Mouse (Mus musculus) liver, embryonic 11.5 days (tissue): Measurements from ENCODE around the gene Slc22a16. TPM values are rescaled to one million over a fixed set of nuclear protein-coding genes. Genes with fewer than 3 reads are reported as not detected.

Source experiments
- ATAC-seq: fragments of 200-750 bp; cut with Nextera tagmentation; replicated peaks from 2 replicates; pipeline ENCODE4 v1.8.0; 2017; ENCODE audit warnings: moderate number of reproducible peaks, mild to moderate bottlenecking, moderate TSS enrichment, moderate library complexity; ENCODE audit not compliant: low FRiP score
- DNase-seq: peaks from one replicate; pipeline ENCODE4 v3.0.0-alpha.2; 2017; ENCODE audit warnings: low spot score
- H3K27ac ChIP-seq: fragments of 300-500 bp; sonication (generic); 2 replicates; pipeline ENCODE4 v1.5.1; 2014; ENCODE audit warnings: mild to moderate bottlenecking, low read depth, low read length, control low read depth
- H3K27me3 ChIP-seq: fragments of 300-500 bp; sonication (generic); replicated peaks from 2 replicates; pipeline ENCODE4 v1.6.1; 2014; ENCODE audit warnings: low read length, mixed read lengths; ENCODE audit not compliant: control insufficient read depth, insufficient read depth
- H3K36me3 ChIP-seq: fragments of 300-500 bp; sonication (generic); 2 replicates; pipeline ENCODE4 v1.6.1; 2014; ENCODE audit warnings: mild to moderate bottlenecking, low read length, moderate library complexity, mixed read lengths; ENCODE audit not compliant: control insufficient read depth, insufficient read depth
- H3K4me1 ChIP-seq: fragments of 300-500 bp; sonication (generic); replicated peaks from 2 replicates; pipeline ENCODE4 v1.6.1; 2014; ENCODE audit warnings: low read length, mixed read lengths; ENCODE audit not compliant: control insufficient read depth, insufficient read depth
- H3K4me2 ChIP-seq: fragments of 300-500 bp; sonication (generic); 2 replicates; pipeline ENCODE4 v1.6.1; 2014; ENCODE audit warnings: mild to moderate bottlenecking, control low read depth, moderate library complexity
- H3K4me3 ChIP-seq: fragments of 300-500 bp; sonication (generic); 2 replicates; pipeline ENCODE4 v1.5.1; 2014; ENCODE audit warnings: low read depth, low read length, control low read depth
- H3K9ac ChIP-seq: fragments of 300-500 bp; sonication (generic); 2 replicates; pipeline ENCODE4 v1.6.1; 2014; ENCODE audit warnings: low read depth, low read length, control low read depth
- H3K9me3 ChIP-seq: fragments of 300-500 bp; sonication (generic); 2 replicates; pipeline ENCODE4 v1.6.1; 2016; ENCODE audit warnings: low read length, inconsistent platforms, mixed read lengths; ENCODE audit not compliant: control insufficient read depth
- WGBS: fragments of 180-500 bp; shearing (Covaris S2); extraction: QIAGEN DNeasy Blood & Tissue Kit; methylation state at CpG from one replicate; pipeline ENCODE4 v1.1.7; 2014; 5-methylcytosine and 5-hydroxymethylcytosine counted together
- polyA plus RNA-seq: library from polyadenylated mRNA; unstranded; fragments of >200 nt; fragmentation: Nextera tagmentation; extraction: Ambion mirVana; gene quantifications from 2 replicates; pipeline ENCODE4 v1.2.1, GENCODE M21; 2014

Gene Slc22a16
- not detected in 2 replicates for polyA plus RNA-seq

DNA sequence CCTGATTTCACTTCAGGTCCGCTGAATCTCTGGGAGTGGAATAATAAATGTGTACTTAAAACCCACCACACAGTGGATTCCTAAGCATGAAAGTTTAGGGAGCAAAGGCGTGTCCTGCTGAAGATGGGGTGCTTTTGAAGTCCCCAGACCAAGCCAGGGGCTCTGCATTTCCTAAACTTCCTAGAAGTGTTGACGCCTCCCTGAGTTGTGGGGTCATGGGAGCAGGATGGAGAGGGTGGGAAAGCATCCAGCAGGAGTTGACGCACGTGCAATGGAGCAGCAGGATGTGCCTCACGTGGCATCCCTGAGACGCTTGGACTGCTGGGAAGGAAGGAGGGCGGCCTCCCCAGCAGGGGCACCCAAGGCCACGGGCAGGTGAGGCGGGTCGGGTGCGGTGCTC, at the start of gene Slc22a16:
Gene Slc22a16 (plus strand): TSS at position 301 of the 400 bp plus-strand sequence.
- WGBS, result 91% methylated on average over 12 of the region's 12 CpGs
- no peaks in the 10 kb centered on the region for H3K36me3 ChIP-seq
- ATAC-seq (no peak), DNase-seq (no peak)
- no peaks in the 10 kb centered on the region for H3K4me1 ChIP-seq
- H3K4me3 ChIP-seq, result no peak within 1 kb of the TSS
- H3K27ac ChIP-seq, result no peak within 1 kb of the TSS
- H3K9me3 ChIP-seq, result no peaks in the 10 kb centered on the region
- no peaks in the 10 kb centered on the region for H3K27me3 ChIP-seq
- no peak within 1 kb of the TSS for H3K4me2 ChIP-seq
- no peak within 1 kb of the TSS for H3K9ac ChIP-seq

GRCm38 (mm10) chr10:40521579-40521978, 48.6 kb upstream of the Slc22a16 start:
- Histone ChIP-seq H3K4me3 (no peak overlapping the region), H3K36me3 (no peaks in the 10 kb centered on the region), H3K4me2 (no peak overlapping the region), H3K27me3 (no peaks in the 10 kb centered on the region), H3K9me3 (no peaks in the 10 kb centered on the region), H3K4me1 (peaks cover 7% of the 10 kb centered on the region), H3K27ac (no peak overlapping the region), H3K9ac (no peak overlapping the region)
- no peak for DNase-seq
- no peak for ATAC-seq
- 53% methylated on average over 12 of the region's 12 CpGs for WGBS

GRCm38 (mm10) chr10:40523312-40523975, 46.7 kb upstream of the Slc22a16 start:
- no peak for DNase-seq
- 76% methylated on average over 7 of the region's 7 CpGs for WGBS
- no peak overlapping the region for H3K4me2 ChIP-seq
- no peaks in the 10 kb centered on the region for H3K9me3 ChIP-seq
- H3K4me3 ChIP-seq, result no peak overlapping the region
- H3K27ac ChIP-seq, result no peak overlapping the region
- H3K4me1 ChIP-seq, result peaks cover 14% of the 10 kb centered on the region
- ATAC-seq, result no peak
- no peaks in the 10 kb centered on the region for H3K36me3 ChIP-seq
- H3K27me3 ChIP-seq, result no peaks in the 10 kb centered on the region
- no peak overlapping the region for H3K9ac ChIP-seq

GRCm38 (mm10) chr10:40524032-40524806, 45.9 kb upstream of the Slc22a16 start:
- H3K9me3 ChIP-seq, result no peaks in the 10 kb centered on the region
- H3K27ac ChIP-seq, result no peak overlapping the region
- H3K4me3 ChIP-seq, result no peak overlapping the region
- H3K36me3 ChIP-seq, result no peaks in the 10 kb centered on the region
- H3K4me1 ChIP-seq, result peaks cover 18% of the 10 kb centered on the region
- no peak overlapping the region for H3K9ac ChIP-seq
- DNase-seq, result no peak
- WGBS, result 75% methylated on average over 9 of the region's 9 CpGs
- H3K27me3 ChIP-seq, result no peaks in the 10 kb centered on the region
- ATAC-seq, result no peak
- no peak overlapping the region for H3K4me2 ChIP-seq

DNA sequence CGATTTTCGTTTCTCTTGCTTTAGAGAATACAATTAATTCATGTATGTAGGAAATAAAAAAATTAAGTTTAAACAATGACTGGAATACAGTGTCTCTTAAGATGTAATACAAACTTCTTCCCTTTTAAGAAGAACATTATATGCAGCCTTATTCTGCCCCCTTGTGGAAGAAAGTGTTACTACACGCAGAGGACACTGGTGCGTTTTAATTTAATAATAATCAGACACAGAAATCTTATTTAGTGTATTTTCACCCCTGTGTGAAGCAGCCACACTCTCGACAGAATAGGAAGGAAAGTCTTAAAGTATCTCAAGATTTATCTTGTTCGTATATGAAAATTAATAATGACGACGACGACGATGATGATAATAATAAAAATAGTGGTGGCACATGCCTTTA, 45.1 kb upstream of the Slc22a16 start:
- WGBS, result 26% methylated on average over 10 of the region's 10 CpGs
- Histone ChIP-seq H3K4me1 (peaks cover 18% of the 10 kb centered on the region), H3K36me3 (no peaks in the 10 kb centered on the region), H3K27me3 (no peaks in the 10 kb centered on the region), H3K9ac (no peak overlapping the region), H3K9me3 (no peaks in the 10 kb centered on the region), H3K27ac (no peak overlapping the region), H3K4me3 (no peak overlapping the region), H3K4me2 (no peak overlapping the region)
- ATAC-seq (no peak), DNase-seq (no peak)

DNA sequence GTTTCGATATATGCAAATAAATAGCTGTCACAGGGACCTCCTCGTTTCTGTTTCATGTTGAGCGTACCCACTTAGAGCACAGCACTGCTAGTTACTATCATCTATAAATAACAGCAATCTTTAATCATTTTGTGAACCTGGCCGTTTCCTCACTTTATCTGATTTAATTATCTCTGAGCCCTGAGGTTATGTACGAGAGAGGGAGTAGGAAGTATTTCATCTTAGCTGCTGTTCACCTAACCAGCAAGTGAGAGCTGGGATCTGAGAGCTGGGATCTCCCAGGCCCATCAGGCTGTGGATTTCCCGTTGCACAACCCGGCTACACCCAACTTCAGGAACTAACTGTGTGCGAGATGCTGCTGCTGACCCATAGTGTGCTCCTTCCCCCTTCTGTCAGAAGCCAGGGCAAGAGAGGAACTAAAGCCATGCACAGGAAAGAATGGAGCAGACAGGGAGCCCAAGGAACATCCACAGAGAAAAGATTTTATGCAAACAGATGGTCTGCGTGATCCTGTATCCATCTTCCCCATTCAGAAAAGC, 44.5 kb upstream of the Slc22a16 start:
- no peak overlapping the region for H3K4me2 ChIP-seq
- peaks cover 18% of the 10 kb centered on the region for H3K4me1 ChIP-seq
- no peak overlapping the region for H3K4me3 ChIP-seq
- WGBS, result 33% methylated on average over 9 of the region's 9 CpGs
- H3K9me3 ChIP-seq, result no peaks in the 10 kb centered on the region
- ATAC-seq (no peak), DNase-seq (no peak)
- H3K9ac ChIP-seq, result 0 out of 2 replicates have a peak overlapping the region, but pooled peaks have one; percentile 26
- no peaks in the 10 kb centered on the region for H3K36me3 ChIP-seq
- H3K27ac ChIP-seq, result no peak overlapping the region
- H3K27me3 ChIP-seq, result no peaks in the 10 kb centered on the region

DNA sequence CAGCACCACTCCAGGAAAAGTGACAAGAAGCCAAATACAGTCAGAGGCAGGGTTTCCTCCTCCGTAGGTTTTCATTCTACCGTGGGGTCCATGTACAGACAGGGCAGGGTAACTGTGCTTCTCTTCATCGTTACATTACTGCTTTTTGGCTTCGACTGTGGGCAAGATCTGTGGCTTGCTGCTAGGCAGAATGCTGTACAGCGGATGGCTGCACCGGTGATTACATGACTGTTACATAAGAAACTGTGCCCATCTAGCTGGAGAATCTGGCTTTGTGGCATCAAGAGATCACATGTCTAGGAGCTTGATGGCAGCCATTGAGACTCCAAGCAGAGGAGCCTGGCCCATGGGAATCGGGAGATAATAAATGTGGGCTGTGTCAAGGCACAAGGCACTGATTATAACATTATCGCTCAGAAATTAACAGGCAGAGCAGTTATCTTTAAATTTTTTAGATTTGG, 43.8 kb upstream of the Slc22a16 start:
- Histone ChIP-seq H3K27ac (no peak overlapping the region), H3K9ac (0 out of 2 replicates have a peak overlapping the region, but pooled peaks have one; percentile 26), H3K27me3 (no peaks in the 10 kb centered on the region), H3K4me3 (no peak overlapping the region), H3K9me3 (no peaks in the 10 kb centered on the region), H3K4me2 (no peak overlapping the region), H3K4me1 (peaks cover 18% of the 10 kb centered on the region), H3K36me3 (no peaks in the 10 kb centered on the region)
- ATAC-seq (no peak), DNase-seq (no peak)
- 47% methylated on average over 8 of the region's 8 CpGs for WGBS

GRCm38 (mm10) chr10:40526986-40527385, 43.1 kb upstream of the Slc22a16 start:
- ATAC-seq (no peak), DNase-seq (no peak)
- Histone ChIP-seq H3K4me1 (peaks cover 18% of the 10 kb centered on the region), H3K4me3 (no peak overlapping the region), H3K36me3 (no peaks in the 10 kb centered on the region), H3K9me3 (no peaks in the 10 kb centered on the region), H3K9ac (no peak overlapping the region), H3K27ac (no peak overlapping the region), H3K4me2 (no peak overlapping the region), H3K27me3 (no peaks in the 10 kb centered on the region)
- WGBS, result 71% methylated on average over 3 of the region's 3 CpGs
